Comparison of ENCODE assay signal across 17 mouse cellular contexts in the genomic region with DNA sequence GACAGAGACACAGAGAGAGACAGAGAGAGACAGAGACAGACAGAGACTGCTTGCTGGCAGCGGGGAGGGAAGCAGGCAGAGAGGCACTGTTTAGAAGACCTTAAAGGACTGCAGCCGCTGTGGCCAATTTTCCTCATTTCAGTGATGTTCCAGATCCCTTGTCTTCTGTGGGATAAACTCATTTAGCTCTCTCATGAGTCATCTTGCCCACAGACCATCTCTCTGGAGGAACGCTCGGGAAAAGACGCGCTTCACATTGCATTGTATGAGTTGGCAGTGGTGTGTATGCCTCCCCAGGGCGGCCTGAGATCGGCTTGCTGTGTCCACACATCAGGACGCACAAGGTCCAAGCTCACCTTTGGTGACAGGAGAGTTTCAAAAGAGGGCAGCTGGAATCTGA.
"Had no signal": no experiment of that assay in that cellular context is flagged by ENCODE, and none has a peak within 500 bp of the region (broad histone marks: within the 10 kb centered on the region; RNA-seq: fewer than 3 reads in every experiment).

No protein-coding gene starts in this region.

- H3K9me3 ChIP-seq: kidney, embryonic 15.5 days; limb, embryonic 12.5 days; liver, embryonic 13.5 days; lung, embryonic 15.5 days; megakaryocyte, embryonic 14.5 days; stomach, embryonic 15.5 days had no signal

- H3K4me2 ChIP-seq: kidney, embryonic 15.5 days; limb, embryonic 12.5 days; liver, embryonic 13.5 days; lung, embryonic 15.5 days; midbrain, embryonic 12.5 days; stomach, embryonic 15.5 days had no signal

- H3K4me3 ChIP-seq: kidney, embryonic 15.5 days; left cerebral cortex, adult 2 months; limb, embryonic 12.5 days; liver, embryonic 13.5 days; lung, embryonic 15.5 days; megakaryocyte, embryonic 14.5 days; midbrain, embryonic 12.5 days; stomach, embryonic 15.5 days had no signal

- H3K9ac ChIP-seq: kidney, embryonic 15.5 days; limb, embryonic 12.5 days; liver, embryonic 13.5 days; liver, postnatal 0 days; lung, embryonic 15.5 days; midbrain, embryonic 12.5 days; stomach, embryonic 15.5 days had no signal

- H3K27ac ChIP-seq: kidney, embryonic 15.5 days; left cerebral cortex, adult 2 months; limb, embryonic 12.5 days; liver, embryonic 13.5 days; lung, embryonic 15.5 days; macrophage; midbrain, embryonic 12.5 days; stomach, embryonic 15.5 days had no signal

- H3K27me3 ChIP-seq: kidney, embryonic 15.5 days; limb, embryonic 12.5 days; liver, embryonic 13.5 days; lung, embryonic 15.5 days; midbrain, embryonic 12.5 days; stomach, embryonic 15.5 days had no signal

- DNase-seq: kidney, adult 2 months; kidney, postnatal 25 days; liver; liver, embryonic 13.5 days; liver, postnatal 0 days; lung, postnatal 14 days; thymus, postnatal 4 days had no signal

- H3K36me3 ChIP-seq: kidney, embryonic 15.5 days; limb, embryonic 12.5 days; liver, embryonic 13.5 days; lung, embryonic 15.5 days; midbrain, embryonic 12.5 days; stomach, embryonic 15.5 days had no signal

- ATAC-seq: intestine, embryonic 16.5 days; liver, postnatal 0 days; midbrain, embryonic 16.5 days had no signal

- H3K4me1 ChIP-seq: lung, embryonic 15.5 days; midbrain, embryonic 12.5 days; stomach, embryonic 15.5 days had no signal
